12 mouse cellular contexts compared by ENCODE assay signal in genomic region chr3:83553858-83554257, GRCm38 (mm10).
DNase-seq lines count a peak whose midpoint lies in the region; ATAC-seq and TF ChIP-seq lines count a peak whose summit lies in the region.
"Had no signal": no experiment of that assay in that cellular context is flagged by ENCODE, and none has a peak within 500 bp of the region (broad histone marks: within the 10 kb centered on the region; RNA-seq: fewer than 3 reads in every experiment).

No protein-coding gene starts in this region.

- H3K4me2 ChIP-seq in intestine, embryonic 14.5 days (ENCODE audit: low read length): no peak overlapping the region
- H3K4me2 ChIP-seq in intestine, postnatal 0 days (replicated peaks; ENCODE audit: low read depth): no peak overlapping the region
- H3K4me2 ChIP-seq in stomach, embryonic 14.5 days (replicated peaks; ENCODE audit: low read depth, low read length): no peak overlapping the region
- no peak overlapping the region for H3K4me2 ChIP-seq in stomach, postnatal 0 days (replicated peaks; ENCODE audit: low read depth)
- peak overlapping the region; percentile 31 for H3K4me2 ChIP-seq in heart, postnatal 0 days (ENCODE audit: low read depth, low read length)
- H3K4me2 ChIP-seq: limb, embryonic 12.5 days had no signal

- DNase-seq in intestine, embryonic 14.5 days (ENCODE audit: low spot score): no peak
- no peak for DNase-seq in stomach, postnatal 0 days (ENCODE audit: low spot score)
- DNase-seq in heart, postnatal 0 days (ENCODE audit: low spot score): peak; percentile 19
- DNase-seq in hindbrain, embryonic 10.5 days (ENCODE audit: low spot score): no peak
- DNase-seq: cerebellum, postnatal 36 days; kidney, postnatal 4 days; layer of hippocampus, postnatal 36 days; thymus, adult 2 months had no signal

- no peak overlapping the region for H3K4me3 ChIP-seq in intestine, embryonic 14.5 days (ENCODE audit: low read depth, low read length)
- no peak overlapping the region for H3K4me3 ChIP-seq in intestine, postnatal 0 days (ENCODE audit: low read depth, low read length)
- H3K4me3 ChIP-seq in stomach, embryonic 14.5 days (ENCODE audit: low read depth, low read length): no peak overlapping the region
- no peak overlapping the region for H3K4me3 ChIP-seq in stomach, postnatal 0 days (ENCODE audit: low read depth, low read length)
- H3K4me3 ChIP-seq in heart, postnatal 0 days (ENCODE audit: low read depth, low read length): no peak overlapping the region
- H3K4me3 ChIP-seq in hindbrain, embryonic 10.5 days: no peak overlapping the region
- H3K4me3 ChIP-seq: limb, embryonic 12.5 days had no signal

- TF ChIP-seq EP300 in stomach, postnatal 0 days (optimal IDR thresholded peaks at IDR 0.05): no peak
- no peak for TF ChIP-seq EP300 in heart, postnatal 0 days (IDR thresholded peaks at IDR 0.05; ENCODE audit: low read depth)

- no peaks in the 10 kb centered on the region; the same call in 1 of the 2 replicates for H3K4me1 ChIP-seq in intestine, embryonic 14.5 days (replicated peaks; ENCODE audit: control insufficient read depth, insufficient read depth, low read length)
- H3K4me1 ChIP-seq in intestine, postnatal 0 days (replicated peaks; ENCODE audit: control insufficient read depth, insufficient read depth, low read length): no peaks in the 10 kb centered on the region
- 0 out of 2 replicates have a peak, but pooled peaks cover 4% of the 10 kb centered on the region for H3K4me1 ChIP-seq in stomach, embryonic 14.5 days (ENCODE audit: control insufficient read depth, insufficient read depth, low read length)
- no peaks in the 10 kb centered on the region for H3K4me1 ChIP-seq in stomach, postnatal 0 days (replicated peaks; ENCODE audit: control insufficient read depth, insufficient read depth)
- H3K4me1 ChIP-seq in heart, postnatal 0 days (ENCODE audit: control insufficient read depth, insufficient read depth): peaks cover 9% of the 10 kb centered on the region; the same call in 1 of the 2 replicates
- H3K4me1 ChIP-seq in hindbrain, embryonic 10.5 days (replicated peaks): 0 out of 2 replicates have a peak, but pooled peaks cover 4% of the 10 kb centered on the region

- H3K36me3 ChIP-seq in intestine, embryonic 14.5 days (ENCODE audit: control insufficient read depth, insufficient read depth, low read length): no peaks in the 10 kb centered on the region
- H3K36me3 ChIP-seq in intestine, postnatal 0 days (ENCODE audit: control insufficient read depth, insufficient read depth): no peaks in the 10 kb centered on the region
- no peaks in the 10 kb centered on the region for H3K36me3 ChIP-seq in stomach, embryonic 14.5 days (ENCODE audit: control insufficient read depth, insufficient read depth, low read length)
- no peaks in the 10 kb centered on the region for H3K36me3 ChIP-seq in stomach, postnatal 0 days (ENCODE audit: control insufficient read depth, insufficient read depth, low read length)
- H3K36me3 ChIP-seq in heart, postnatal 0 days (replicated peaks; ENCODE audit: control insufficient read depth, insufficient read depth, low read length): no peaks in the 10 kb centered on the region
- H3K36me3 ChIP-seq in hindbrain, embryonic 10.5 days: no peaks in the 10 kb centered on the region
- H3K36me3 ChIP-seq: limb, embryonic 12.5 days had no signal

- no peak overlapping the region for H3K9ac ChIP-seq in intestine, embryonic 14.5 days (ENCODE audit: low read length)
- H3K9ac ChIP-seq in intestine, postnatal 0 days (ENCODE audit: low read depth, low read length): no peak overlapping the region
- H3K9ac ChIP-seq in stomach, embryonic 14.5 days (replicated peaks; ENCODE audit: low read depth, low read length): no peak overlapping the region
- H3K9ac ChIP-seq in stomach, postnatal 0 days (ENCODE audit: low read length): no peak overlapping the region
- H3K9ac ChIP-seq in heart, postnatal 0 days (replicated peaks; ENCODE audit: low read depth, low read length): no peak overlapping the region
- H3K9ac ChIP-seq: limb, embryonic 12.5 days had no signal

- no peak for ATAC-seq in intestine, embryonic 14.5 days (replicated peaks; ENCODE audit: low FRiP score, low TSS enrichment, low read depth)
- no peak for ATAC-seq in intestine, postnatal 0 days
- no peak for ATAC-seq in stomach, embryonic 14.5 days (ENCODE audit: insufficient number of reproducible peaks, insufficient read depth, low FRiP score, low read depth)
- ATAC-seq in stomach, postnatal 0 days (ENCODE audit: low FRiP score, low TSS enrichment): no peak
- peak; percentile 79 for ATAC-seq in heart, postnatal 0 days (ENCODE audit: insufficient read depth, low read depth)
- ATAC-seq in cerebellum, adult (ENCODE audit: insufficient number of reproducible peaks, low FRiP score, low TSS enrichment): no peak

- H3K27ac ChIP-seq in intestine, embryonic 14.5 days (ENCODE audit: low read depth): peak overlapping the region; percentile 83
- no peak overlapping the region for H3K27ac ChIP-seq in intestine, postnatal 0 days (ENCODE audit: low read depth, low read length)
- H3K27ac ChIP-seq in stomach, embryonic 14.5 days (ENCODE audit: low read length): peak overlapping the region; percentile 61; the same call in 1 of the 2 replicates
- H3K27ac ChIP-seq in stomach, postnatal 0 days (replicated peaks): no peak overlapping the region
- no peak overlapping the region for H3K27ac ChIP-seq in heart, postnatal 0 days (ENCODE audit: low read depth)
- no peak overlapping the region for H3K27ac ChIP-seq in hindbrain, embryonic 10.5 days
- H3K27ac ChIP-seq: limb, embryonic 12.5 days had no signal

- no peak for TF ChIP-seq CTCF in intestine, postnatal 0 days (IDR thresholded peaks at IDR 0.05; ENCODE audit: low read depth)
- no peak for TF ChIP-seq CTCF in stomach, postnatal 0 days (IDR thresholded peaks at IDR 0.05; ENCODE audit: low read depth)
- no peak for TF ChIP-seq CTCF in heart, postnatal 0 days (IDR thresholded peaks at IDR 0.05; ENCODE audit: low read depth)

- 47% methylated on average over 11 of the region's 11 CpGs for WGBS in intestine, embryonic 14.5 days
- WGBS in intestine, postnatal 0 days: 60% methylated on average over 11 of the region's 11 CpGs
- 53% methylated on average over 11 of the region's 11 CpGs for WGBS in stomach, embryonic 14.5 days
- 51% methylated on average over 11 of the region's 11 CpGs for WGBS in stomach, postnatal 0 days
- 17% methylated on average over 11 of the region's 11 CpGs for WGBS in heart, postnatal 0 days
- WGBS in hindbrain, embryonic 10.5 days: 70% methylated on average over 11 of the region's 11 CpGs

- no peaks in the 10 kb centered on the region for H3K27me3 ChIP-seq in intestine, embryonic 14.5 days (replicated peaks; ENCODE audit: control insufficient read depth, insufficient read depth, low read length)
- no peaks in the 10 kb centered on the region for H3K27me3 ChIP-seq in intestine, postnatal 0 days (replicated peaks; ENCODE audit: control insufficient read depth, insufficient read depth, low read length)
- H3K27me3 ChIP-seq in stomach, embryonic 14.5 days (ENCODE audit: control insufficient read depth, insufficient read depth, low read length): no peaks in the 10 kb centered on the region
- no peaks in the 10 kb centered on the region for H3K27me3 ChIP-seq in stomach, postnatal 0 days (ENCODE audit: control insufficient read depth, insufficient read depth, low read length)
- H3K27me3 ChIP-seq in heart, postnatal 0 days (ENCODE audit: control insufficient read depth, insufficient read depth, low read length): no peaks in the 10 kb centered on the region
- no peaks in the 10 kb centered on the region for H3K27me3 ChIP-seq in hindbrain, embryonic 10.5 days (ENCODE audit: insufficient read depth, poor library complexity, severe bottlenecking)
- H3K27me3 ChIP-seq: limb, embryonic 12.5 days had no signal

- H3K9me3 ChIP-seq in intestine, embryonic 14.5 days (ENCODE audit: control insufficient read depth, low read length): no peaks in the 10 kb centered on the region
- H3K9me3 ChIP-seq in intestine, postnatal 0 days (ENCODE audit: control insufficient read depth): no peaks in the 10 kb centered on the region
- no peaks in the 10 kb centered on the region for H3K9me3 ChIP-seq in stomach, embryonic 14.5 days (ENCODE audit: control insufficient read depth, low read depth, low read length)
- no peaks in the 10 kb centered on the region for H3K9me3 ChIP-seq in stomach, postnatal 0 days (ENCODE audit: control insufficient read depth, low read length)
- H3K9me3 ChIP-seq in heart, postnatal 0 days (replicated peaks; ENCODE audit: control insufficient read depth, low read length): no peaks in the 10 kb centered on the region
- no peaks in the 10 kb centered on the region for H3K9me3 ChIP-seq in hindbrain, embryonic 10.5 days
- H3K9me3 ChIP-seq: limb, embryonic 12.5 days had no signal

Comparison
In these comparisons a context has a peak if more than half of its experiments do, and no peak if none do; other contexts are left out.
1. H3K27ac ChIP-seq: peak in intestine, embryonic 14.5 days (single experiment) and stomach, embryonic 14.5 days (single experiment); none in intestine, postnatal 0 days (single experiment), stomach, postnatal 0 days (single experiment), heart, postnatal 0 days (single experiment) and hindbrain, embryonic 10.5 days (single experiment).